Mouse (Mus musculus) midbrain, embryonic 16.5 days (tissue): ENCODE measurements around the gene Kcnh3. TPM values are rescaled to one million over a fixed set of nuclear protein-coding genes. Genes with fewer than 3 reads are reported as not detected.

ENCODE experiments used
- ATAC-seq: fragments of 200-750 bp; cut with Nextera tagmentation; 2 replicates; pipeline ENCODE4 v1.8.0; 2017; ENCODE audit warnings: moderate TSS enrichment
- H3K27ac ChIP-seq: fragments of 300-500 bp; sonication (generic); 2 replicates; pipeline ENCODE4 v1.5.1; 2014; ENCODE audit warnings: mild to moderate bottlenecking, low read length, mixed read lengths
- H3K27me3 ChIP-seq: fragments of 300-500 bp; sonication (generic); 2 replicates; pipeline ENCODE4 v1.6.1; 2014; ENCODE audit warnings: low read depth, low read length, mixed read lengths; ENCODE audit not compliant: control insufficient read depth, insufficient read depth
- H3K36me3 ChIP-seq: fragments of 300-500 bp; sonication (generic); 2 replicates; pipeline ENCODE4 v1.6.1; 2014; ENCODE audit warnings: mild to moderate bottlenecking, low read length, moderate library complexity, mixed read lengths; ENCODE audit not compliant: control insufficient read depth, insufficient read depth
- H3K4me1 ChIP-seq: fragments of 300-500 bp; sonication (generic); 2 replicates; pipeline ENCODE4 v1.6.1; 2014; ENCODE audit warnings: mild to moderate bottlenecking, low read length, mixed read lengths; ENCODE audit not compliant: control insufficient read depth, insufficient read depth
- H3K4me2 ChIP-seq: fragments of 300-500 bp; sonication (generic); 2 replicates; pipeline ENCODE4 v1.6.1; 2014; ENCODE audit warnings: mild to moderate bottlenecking, low read length, mixed read lengths
- H3K4me3 ChIP-seq: fragments of 300-500 bp; sonication (generic); 2 replicates; pipeline ENCODE4 v1.5.1; 2014; ENCODE audit warnings: low read depth, mild to moderate bottlenecking, low read length, moderate library complexity, mixed read lengths
- H3K9ac ChIP-seq: fragments of 300-500 bp; sonication (generic); 2 replicates; pipeline ENCODE4 v1.6.1; 2014; ENCODE audit warnings: low read depth, low read length, mixed read lengths
- H3K9me3 ChIP-seq: fragments of 300-500 bp; sonication (generic); replicated peaks from 2 replicates; pipeline ENCODE4 v1.6.1; 2014; ENCODE audit warnings: mild to moderate bottlenecking, low read length, mixed read lengths; ENCODE audit not compliant: control insufficient read depth, poor library complexity, severe bottlenecking
- WGBS: fragments of 180-500 bp; shearing (Covaris S2); extraction: QIAGEN DNeasy Blood & Tissue Kit; methylation state at CpG from one replicate; pipeline ENCODE4 v1.1.7; 2014; 5-methylcytosine and 5-hydroxymethylcytosine counted together
- polyA plus RNA-seq: library from polyadenylated mRNA; unstranded; fragments of >200 nt; fragmentation: Nextera tagmentation; extraction: Ambion mirVana; gene quantifications from 2 replicates; pipeline ENCODE4 v1.2.1, GENCODE M21; 2015

The Kcnh3 gene
- polyA plus RNA-seq, 1 experiment from 2014 or later, result 0.50 TPM

DNA sequence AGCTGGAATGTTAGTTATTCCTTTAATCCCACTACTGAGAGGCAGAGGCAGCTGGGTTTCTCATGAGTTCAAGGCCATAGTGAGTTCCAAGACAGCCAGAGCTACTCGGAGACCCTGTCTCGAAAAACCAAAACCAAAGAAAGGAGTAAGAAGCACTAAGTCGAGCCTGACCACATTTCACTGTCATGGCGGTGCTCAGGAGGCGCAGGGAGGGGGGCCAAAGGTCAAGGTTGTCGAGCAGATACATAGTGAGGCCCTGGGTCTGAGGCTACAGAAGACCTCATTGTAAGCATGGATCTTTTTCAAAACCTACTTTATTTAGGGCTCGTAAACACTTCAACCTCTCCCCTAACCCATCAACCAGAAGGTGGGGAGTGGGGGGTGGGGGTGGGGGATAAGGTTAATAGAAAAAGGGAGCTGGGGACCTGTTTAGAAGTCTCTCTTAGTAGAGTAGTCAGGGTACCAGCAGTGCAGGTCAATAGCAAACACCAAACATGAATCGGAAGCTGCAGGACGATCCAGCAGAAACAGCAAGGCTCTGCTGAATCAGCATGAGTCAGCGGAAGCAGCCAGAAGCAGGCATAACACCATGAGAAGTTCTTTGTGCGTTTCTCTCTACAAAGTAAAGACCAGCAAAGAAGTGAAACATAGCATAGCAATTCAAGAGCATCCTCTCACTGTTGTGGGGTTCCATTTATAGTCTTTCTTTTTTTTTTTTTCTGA lies 8.8 kb upstream of the Kcnh3 start:
- Histone ChIP-seq H3K4me3 (no peak overlapping the region), H3K27ac (no peak overlapping the region), H3K27me3 (peaks cover 10% of the 10 kb centered on the region), H3K4me2 (no peak overlapping the region), H3K36me3 (peaks cover 22% of the 10 kb centered on the region; the same call in 1 of the 2 replicates), H3K4me1 (no peaks in the 10 kb centered on the region), H3K9ac (no peak overlapping the region), H3K9me3 (no peaks in the 10 kb centered on the region)
- no peak for ATAC-seq
- 84% methylated on average over 11 of the region's 11 CpGs for WGBS

DNA sequence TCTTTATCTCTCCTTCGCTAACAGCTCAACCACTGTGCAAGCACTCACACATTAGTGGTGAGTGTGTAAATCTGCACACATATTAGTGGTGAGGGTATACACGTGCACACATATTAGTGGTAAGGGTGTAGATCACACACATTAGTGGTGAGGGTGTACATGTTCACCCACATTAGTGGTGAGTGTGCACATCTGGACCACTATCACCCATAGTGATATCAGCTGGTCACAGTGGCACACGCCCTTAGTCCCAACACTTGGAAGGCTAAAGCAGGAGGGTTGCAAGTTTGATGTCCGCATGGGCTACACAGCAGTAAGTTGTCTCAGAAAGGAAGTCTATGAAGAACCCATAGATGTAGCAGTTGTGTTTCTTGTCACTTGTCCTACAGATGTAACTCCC lies 7.0 kb upstream of the Kcnh3 start:
- no peak overlapping the region for H3K4me3 ChIP-seq
- no peaks in the 10 kb centered on the region; the same call in 1 of the 2 replicates for H3K4me1 ChIP-seq
- no peak overlapping the region for H3K4me2 ChIP-seq
- peaks cover 21% of the 10 kb centered on the region for H3K27me3 ChIP-seq
- H3K9ac ChIP-seq, result no peak overlapping the region
- H3K9me3 ChIP-seq, result no peaks in the 10 kb centered on the region
- no peak overlapping the region for H3K27ac ChIP-seq
- no peak for ATAC-seq
- 97% methylated on average over 4 of the region's 4 CpGs for WGBS
- H3K36me3 ChIP-seq, result peaks cover 7% of the 10 kb centered on the region; the same call in 1 of the 2 replicates

DNA sequence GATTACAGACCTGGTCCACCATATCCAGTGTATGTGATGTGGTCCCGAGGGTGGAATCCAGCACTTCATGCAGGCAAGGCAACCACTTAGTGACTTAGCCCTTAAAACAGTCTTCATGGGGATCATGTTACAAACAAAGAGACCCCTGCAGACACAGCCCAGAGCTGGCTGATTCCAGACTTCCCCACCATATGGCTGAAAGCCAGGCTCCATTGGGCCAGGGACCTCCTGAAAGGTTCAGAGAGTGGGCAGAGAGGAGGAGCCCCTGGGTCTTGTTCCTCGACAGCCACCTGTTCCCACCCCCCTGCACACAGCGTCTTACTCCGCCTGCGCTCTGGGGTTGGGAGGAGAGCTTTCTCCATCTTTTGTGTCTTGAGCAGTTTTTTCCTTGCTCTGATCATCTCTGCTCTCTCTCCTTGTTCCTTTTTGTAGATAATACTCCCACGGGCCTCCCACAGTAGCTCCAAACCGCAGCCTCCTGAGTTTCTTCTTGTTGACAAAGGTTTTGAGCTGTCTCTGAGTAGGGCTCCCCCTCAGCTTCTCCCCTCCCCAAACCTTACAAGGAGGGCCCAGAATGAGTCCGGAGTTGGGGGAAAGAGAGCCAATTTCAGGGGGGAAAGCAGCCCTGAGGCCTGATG lies 3.2 kb upstream of the Kcnh3 start:
- no peak for ATAC-seq
- Histone ChIP-seq H3K36me3 (no peaks in the 10 kb centered on the region), H3K9me3 (no peaks in the 10 kb centered on the region), H3K27ac (no peak overlapping the region), H3K9ac (no peak overlapping the region), H3K4me2 (no peak overlapping the region), H3K4me1 (peaks cover 17% of the 10 kb centered on the region), H3K4me3 (no peak overlapping the region), H3K27me3 (peaks cover 45% of the 10 kb centered on the region)
- 14% methylated on average over 8 of the region's 8 CpGs for WGBS

DNA sequence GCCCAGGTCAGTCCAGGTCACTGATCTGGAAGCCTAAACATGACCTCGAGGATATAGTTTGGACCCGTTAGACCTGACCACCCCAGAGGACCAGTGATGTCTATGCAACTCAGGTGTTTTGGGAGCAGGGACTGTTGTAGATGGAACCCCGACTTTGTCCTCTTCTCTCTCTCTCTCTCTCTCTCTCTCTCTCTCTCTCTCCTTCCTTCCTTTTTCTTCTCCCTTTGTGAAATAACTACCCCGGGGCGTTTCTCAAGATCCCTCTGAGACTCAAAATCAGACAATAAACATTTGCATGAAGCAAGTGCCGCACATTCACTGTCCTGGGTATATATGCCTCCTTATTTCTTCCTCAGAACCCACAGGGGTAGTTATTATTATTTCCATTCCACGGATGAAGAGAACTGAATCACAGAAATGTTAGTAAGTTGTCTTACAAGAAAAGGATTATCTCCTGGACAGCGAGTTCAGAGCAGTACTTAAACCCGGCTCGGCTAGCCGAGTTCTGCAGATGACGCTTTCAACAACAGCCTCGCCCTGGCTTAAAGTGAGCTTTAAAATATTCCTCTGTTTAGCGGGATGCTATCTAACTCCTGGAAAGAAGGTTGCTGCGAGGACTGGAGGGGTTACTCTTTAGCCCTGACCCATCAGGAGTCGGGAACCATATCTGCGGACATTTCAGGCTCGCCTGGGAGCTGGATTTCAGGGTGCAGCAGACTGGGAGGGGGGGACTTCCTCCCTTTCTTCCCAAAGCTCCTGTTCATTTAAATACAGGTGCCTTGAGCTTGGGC lies 1.7 kb upstream of the Kcnh3 start:
- Histone ChIP-seq H3K27ac (no peak overlapping the region), H3K4me2 (peak overlapping the region; percentile 61), H3K9ac (peak overlapping the region; percentile 39), H3K36me3 (no peaks in the 10 kb centered on the region), H3K27me3 (peaks cover 60% of the 10 kb centered on the region), H3K4me1 (peaks cover 17% of the 10 kb centered on the region), H3K4me3 (peak overlapping the region; percentile 31), H3K9me3 (no peaks in the 10 kb centered on the region)
- ATAC-seq, result no peak
- 3% methylated on average over 18 of the region's 18 CpGs for WGBS

DNA sequence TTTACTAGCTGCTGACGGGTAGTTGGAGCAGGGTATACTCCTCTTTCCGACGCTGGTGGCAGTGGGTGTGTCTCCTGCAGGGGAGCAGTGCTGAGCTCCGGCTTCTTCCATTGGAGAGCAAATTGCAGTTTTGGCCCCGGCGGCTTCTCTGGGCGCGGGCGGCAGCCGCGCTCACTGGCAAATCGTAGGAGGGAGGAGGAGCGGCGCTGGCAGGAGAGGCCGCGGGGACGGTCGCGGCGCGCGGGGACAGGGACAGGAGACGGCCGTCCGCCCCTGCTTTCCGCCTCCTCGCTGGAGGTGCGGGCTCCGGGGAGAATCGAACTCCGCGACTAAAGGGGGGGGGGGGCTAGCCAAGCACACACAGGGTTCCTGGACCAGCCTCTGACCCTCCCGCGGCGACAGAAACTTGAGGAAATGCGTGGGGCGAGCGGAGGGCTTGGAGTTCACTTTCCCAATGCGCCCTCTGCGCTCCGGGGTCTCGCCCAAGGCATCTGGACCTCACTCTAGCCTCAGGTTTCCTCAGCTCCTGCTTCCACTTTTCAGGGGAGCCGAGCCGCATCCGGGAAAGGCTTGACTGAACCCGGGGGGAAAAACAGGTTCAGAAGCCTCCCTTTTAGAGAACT lies 965 bp upstream of the Kcnh3 start:
- no peak overlapping the region for H3K27ac ChIP-seq
- WGBS, result under 1% methylated on average over 35 of the region's 46 CpGs
- H3K36me3 ChIP-seq, result no peaks in the 10 kb centered on the region
- H3K9ac ChIP-seq, result peak overlapping the region; percentile 39
- no peak for ATAC-seq
- H3K4me1 ChIP-seq, result peaks cover 17% of the 10 kb centered on the region
- peak overlapping the region; percentile 61 for H3K4me2 ChIP-seq
- H3K27me3 ChIP-seq, result peaks cover 66% of the 10 kb centered on the region
- H3K4me3 ChIP-seq, result peak overlapping the region; percentile 31
- H3K9me3 ChIP-seq, result no peaks in the 10 kb centered on the region

DNA sequence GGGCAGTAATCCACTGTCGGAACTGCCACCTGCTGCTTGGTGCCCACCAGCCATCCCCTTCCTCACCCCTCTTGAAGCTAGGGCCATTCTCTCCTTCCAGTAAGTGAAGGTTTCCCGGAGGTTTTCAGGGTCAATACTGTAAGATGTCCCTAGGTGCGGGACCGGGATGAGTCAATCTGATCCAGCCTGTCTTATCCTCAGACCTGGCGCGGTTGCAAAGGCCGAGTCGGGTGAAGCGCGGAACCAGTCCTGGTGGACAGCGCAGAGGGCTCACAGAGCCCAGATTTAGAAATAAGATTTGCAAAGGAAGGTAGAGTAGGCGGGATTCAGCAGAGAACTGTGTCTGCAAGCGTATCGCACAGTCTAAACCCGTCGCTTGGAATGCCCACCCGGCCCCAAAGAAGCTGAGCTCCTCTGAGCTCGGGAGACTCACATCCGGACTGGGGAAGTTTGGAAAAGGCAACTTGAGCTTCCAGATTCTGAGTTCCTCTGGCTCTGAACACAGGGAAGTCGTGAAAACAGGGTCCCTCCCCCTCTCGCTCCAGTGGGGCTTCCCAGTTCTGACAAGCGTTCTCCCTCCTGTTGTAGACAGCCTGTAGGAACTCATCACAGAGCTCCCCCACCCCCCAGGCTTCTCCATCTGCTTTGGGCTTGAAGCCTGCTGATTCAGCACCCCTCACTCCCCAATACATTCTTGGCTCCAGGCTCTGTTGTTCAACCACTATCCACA lies 585 bp downstream of the Kcnh3 start:
- Histone ChIP-seq H3K4me1 (peaks cover 17% of the 10 kb centered on the region), H3K27me3 (peaks cover 66% of the 10 kb centered on the region), H3K36me3 (no peaks in the 10 kb centered on the region), H3K4me3 (peak overlapping the region; percentile 31; the same call in 1 of the 2 replicates), H3K9ac (no peak overlapping the region), H3K9me3 (no peaks in the 10 kb centered on the region), H3K4me2 (peak overlapping the region; percentile 61; the same call in 1 of the 2 replicates), H3K27ac (no peak overlapping the region)
- under 1% methylated on average over 22 of the region's 22 CpGs for WGBS
- ATAC-seq, result no peak

DNA sequence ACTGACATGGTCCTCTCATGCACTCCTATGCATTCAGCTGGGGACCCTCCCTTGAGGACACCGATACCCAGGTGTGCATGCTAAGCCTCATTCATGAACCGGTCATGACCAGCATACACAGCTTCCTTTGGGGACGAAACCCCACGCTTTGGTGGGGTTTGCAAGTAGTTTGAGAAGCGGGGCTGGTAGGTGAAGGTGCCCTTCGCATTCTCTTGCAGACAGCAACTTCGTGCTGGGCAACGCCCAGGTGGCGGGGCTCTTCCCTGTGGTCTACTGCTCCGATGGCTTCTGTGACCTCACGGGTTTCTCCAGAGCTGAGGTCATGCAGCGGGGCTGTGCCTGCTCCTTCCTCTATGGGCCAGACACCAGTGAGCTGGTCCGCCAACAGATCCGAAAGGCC lies 1.4 kb downstream of the Kcnh3 start:
- no peak overlapping the region for H3K4me3 ChIP-seq
- 14% methylated on average over 14 of the region's 14 CpGs for WGBS
- H3K4me2 ChIP-seq, result no peak overlapping the region
- peaks cover 17% of the 10 kb centered on the region for H3K4me1 ChIP-seq
- no peaks in the 10 kb centered on the region for H3K36me3 ChIP-seq
- H3K9me3 ChIP-seq, result no peaks in the 10 kb centered on the region
- no peak overlapping the region for H3K9ac ChIP-seq
- ATAC-seq, result no peak
- H3K27ac ChIP-seq, result no peak overlapping the region
- peaks cover 62% of the 10 kb centered on the region for H3K27me3 ChIP-seq

DNA sequence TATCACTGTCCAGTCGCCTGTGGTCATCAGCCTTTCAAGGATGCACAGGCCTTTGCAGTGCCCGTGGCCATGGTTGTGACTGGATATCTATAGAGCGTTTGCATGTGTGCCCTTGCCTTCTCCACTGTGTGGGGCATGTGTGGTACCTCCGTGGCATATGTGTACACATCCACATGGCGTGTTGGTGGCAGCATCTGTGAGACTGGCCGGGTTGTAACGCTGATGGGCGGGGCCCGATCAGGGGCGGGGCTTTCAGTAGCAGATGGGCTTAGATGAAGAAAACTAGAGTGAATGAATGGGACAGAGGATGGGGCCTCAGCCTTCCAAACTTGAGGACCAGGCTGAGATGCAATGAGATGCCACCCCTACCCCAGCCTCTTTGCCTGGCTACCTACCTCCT lies 7.3 kb downstream of the Kcnh3 start:
- H3K36me3 ChIP-seq, result no peaks in the 10 kb centered on the region
- no peak overlapping the region for H3K4me2 ChIP-seq
- no peaks in the 10 kb centered on the region for H3K4me1 ChIP-seq
- WGBS, result 79% methylated on average over 10 of the region's 10 CpGs
- H3K27me3 ChIP-seq, result peaks cover 24% of the 10 kb centered on the region
- no peaks in the 10 kb centered on the region for H3K9me3 ChIP-seq
- H3K4me3 ChIP-seq, result no peak overlapping the region
- no peak for ATAC-seq
- H3K9ac ChIP-seq, result no peak overlapping the region
- no peak overlapping the region for H3K27ac ChIP-seq
